14 mouse cellular contexts compared by ENCODE assay signal in genomic region chr1:39515303-39515991, GRCm38 (mm10). TPM values are rescaled to one million over a fixed set of nuclear protein-coding genes. Genes with fewer than 3 reads are reported as not detected.
A peak's percentile ranks its signal among the peaks of the same experiment; 100 is the strongest.
DNase-seq lines count a peak whose midpoint lies in the region; ATAC-seq and TF ChIP-seq lines count a peak whose summit lies in the region.
"Had no signal": no experiment of that assay in that cellular context is flagged by ENCODE, and none has a peak within 500 bp of the region (broad histone marks: within the 10 kb centered on the region; RNA-seq: fewer than 3 reads in every experiment).

No protein-coding gene starts in this region.

- H3K4me2 ChIP-seq in forebrain, postnatal 0 days (ENCODE audit: low read depth): no peak overlapping the region
- no peak overlapping the region for H3K4me2 ChIP-seq in forebrain, embryonic 11.5 days (ENCODE audit: low read depth, low read length, severe bottlenecking)
- no peak overlapping the region for H3K4me2 ChIP-seq in stomach, embryonic 15.5 days
- H3K4me2 ChIP-seq in stomach, postnatal 0 days (replicated peaks; ENCODE audit: low read depth): no peak overlapping the region
- H3K4me2 ChIP-seq: heart, embryonic 12.5 days; midbrain, embryonic 12.5 days had no signal

- ATAC-seq in forebrain, postnatal 0 days: peak; percentile 71
- no peak for ATAC-seq in forebrain, embryonic 11.5 days (replicated peaks; ENCODE audit: low FRiP score)
- ATAC-seq in stomach, embryonic 15.5 days (ENCODE audit: insufficient read depth, low FRiP score, low read depth): no peak
- no peak for ATAC-seq in stomach, postnatal 0 days (ENCODE audit: low FRiP score, low TSS enrichment)

- no peak overlapping the region for H3K9ac ChIP-seq in forebrain, postnatal 0 days
- no peak overlapping the region for H3K9ac ChIP-seq in forebrain, embryonic 11.5 days (ENCODE audit: low read length)
- H3K9ac ChIP-seq in stomach, embryonic 15.5 days: no peak overlapping the region
- no peak overlapping the region for H3K9ac ChIP-seq in stomach, postnatal 0 days (ENCODE audit: low read length)
- H3K9ac ChIP-seq: heart, embryonic 12.5 days; midbrain, embryonic 12.5 days had no signal

- DNase-seq in forebrain, postnatal 0 days: no peak
- DNase-seq in forebrain, embryonic 11.5 days (ENCODE audit: low spot score): no peak
- DNase-seq in stomach, postnatal 0 days (ENCODE audit: low spot score): no peak
- DNase-seq in gastrocnemius, postnatal 25 days: peak; percentile 67
- no peak for DNase-seq in layer of hippocampus, adult 9-10 months (ENCODE audit: low spot score)
- DNase-seq in urinary bladder, postnatal 14 days (ENCODE audit: low spot score): no peak
- no peak for DNase-seq in c-Kit-positive CD71-positive TER-119-positive erythroid progenitor cells, embryonic 14.5 days (ENCODE audit: low spot score)
- DNase-seq: B cell, adult 2 months; lung, postnatal 10 days had no signal

- H3K27me3 ChIP-seq in forebrain, postnatal 0 days (ENCODE audit: insufficient read depth, low read length): no peaks in the 10 kb centered on the region
- H3K27me3 ChIP-seq in forebrain, embryonic 11.5 days (ENCODE audit: control insufficient read depth, insufficient read depth, low read length): no peaks in the 10 kb centered on the region
- H3K27me3 ChIP-seq in stomach, embryonic 15.5 days (replicated peaks): no peaks in the 10 kb centered on the region
- no peaks in the 10 kb centered on the region for H3K27me3 ChIP-seq in stomach, postnatal 0 days (ENCODE audit: control insufficient read depth, insufficient read depth, low read length)
- H3K27me3 ChIP-seq: heart, embryonic 12.5 days; midbrain, embryonic 12.5 days had no signal

- H3K4me3 ChIP-seq in forebrain, postnatal 0 days (ENCODE audit: low read depth, low read length): no peak overlapping the region
- no peak overlapping the region for H3K4me3 ChIP-seq in forebrain, embryonic 11.5 days (ENCODE audit: low read depth, low read length)
- no peak overlapping the region for H3K4me3 ChIP-seq in stomach, embryonic 15.5 days (replicated peaks)
- H3K4me3 ChIP-seq in stomach, postnatal 0 days (ENCODE audit: low read depth, low read length): no peak overlapping the region
- H3K4me3 ChIP-seq: heart, embryonic 12.5 days; midbrain, embryonic 12.5 days had no signal

- no peaks in the 10 kb centered on the region for H3K36me3 ChIP-seq in forebrain, postnatal 0 days (ENCODE audit: insufficient read depth)
- no peaks in the 10 kb centered on the region for H3K36me3 ChIP-seq in forebrain, embryonic 11.5 days (ENCODE audit: control insufficient read depth, insufficient read depth, low read length)
- no peaks in the 10 kb centered on the region for H3K36me3 ChIP-seq in stomach, embryonic 15.5 days
- H3K36me3 ChIP-seq in stomach, postnatal 0 days (ENCODE audit: control insufficient read depth, insufficient read depth, low read length): no peaks in the 10 kb centered on the region
- H3K36me3 ChIP-seq: G1E; heart, embryonic 12.5 days; midbrain, embryonic 12.5 days had no signal

- TF ChIP-seq CTCF in forebrain, postnatal 0 days (IDR thresholded peaks at IDR 0.05; ENCODE audit: low read depth): no peak
- no peak for TF ChIP-seq CTCF in stomach, postnatal 0 days (IDR thresholded peaks at IDR 0.05; ENCODE audit: low read depth)

- no peaks in the 10 kb centered on the region for H3K4me1 ChIP-seq in forebrain, postnatal 0 days (ENCODE audit: insufficient read depth)
- no peaks in the 10 kb centered on the region for H3K4me1 ChIP-seq in forebrain, embryonic 11.5 days (replicated peaks; ENCODE audit: control insufficient read depth, insufficient read depth, low read length)
- no peaks in the 10 kb centered on the region for H3K4me1 ChIP-seq in stomach, embryonic 15.5 days
- H3K4me1 ChIP-seq in stomach, postnatal 0 days (replicated peaks; ENCODE audit: control insufficient read depth, insufficient read depth): no peaks in the 10 kb centered on the region
- H3K4me1 ChIP-seq: heart, embryonic 12.5 days; midbrain, embryonic 12.5 days had no signal

- no peaks in the 10 kb centered on the region for H3K9me3 ChIP-seq in forebrain, postnatal 0 days (ENCODE audit: low read length)
- H3K9me3 ChIP-seq in forebrain, embryonic 11.5 days (ENCODE audit: control insufficient read depth, low read length): no peaks in the 10 kb centered on the region; the same call in 1 of the 2 replicates
- no peaks in the 10 kb centered on the region for H3K9me3 ChIP-seq in stomach, embryonic 15.5 days
- H3K9me3 ChIP-seq in stomach, postnatal 0 days (ENCODE audit: control insufficient read depth, low read length): no peaks in the 10 kb centered on the region
- H3K9me3 ChIP-seq: midbrain, embryonic 12.5 days had no signal

- no peak overlapping the region for H3K27ac ChIP-seq in forebrain, postnatal 0 days (ENCODE audit: low read depth, low read length)
- no peak overlapping the region for H3K27ac ChIP-seq in forebrain, embryonic 11.5 days (ENCODE audit: low read depth, low read length)
- 0 out of 2 replicates have a peak overlapping the region, but pooled peaks have one; percentile 26 for H3K27ac ChIP-seq in stomach, embryonic 15.5 days
- no peak overlapping the region for H3K27ac ChIP-seq in stomach, postnatal 0 days (replicated peaks)
- H3K27ac ChIP-seq: kidney, postnatal 0 days; midbrain, embryonic 12.5 days had no signal

- TF ChIP-seq EP300 in stomach, postnatal 0 days (optimal IDR thresholded peaks at IDR 0.05): no peak

- WGBS in forebrain, postnatal 0 days: 81% methylated on average over 10 of the region's 10 CpGs
- WGBS in forebrain, embryonic 11.5 days: 91% methylated on average over 10 of the region's 10 CpGs
- WGBS in stomach, embryonic 15.5 days: 76% methylated on average over 10 of the region's 10 CpGs
- WGBS in stomach, postnatal 0 days: 81% methylated on average over 10 of the region's 10 CpGs

RNA-seq across cellular contexts. Expression of gene Cnot11, which starts 19.3 kb away (rescaled TPM):
- 27.9 and 38.8 TPM in 2 replicates for total RNA-seq in forebrain, postnatal 0 days (2014; rRNA removed)
- polyA plus RNA-seq in forebrain, postnatal 0 days (2015; fragmentation: Nextera tagmentation; extraction: Ambion mirVana): 11.1 and 11.2 TPM in 2 replicates
- 25.7 and 35.4 TPM in 2 replicates for polyA plus RNA-seq in forebrain, embryonic 11.5 days (2014; fragmentation: Nextera tagmentation; extraction: Ambion mirVana)
- polyA plus RNA-seq in stomach, embryonic 15.5 days (2015; fragmentation: Nextera tagmentation; extraction: Ambion mirVana): 20.3 and 22.3 TPM in 2 replicates
- polyA plus RNA-seq in stomach, postnatal 0 days (2015; fragmentation: Nextera tagmentation; extraction: Ambion mirVana): 11.1 and 12.3 TPM in 2 replicates
- 10 to 100 TPM; 15.6 to 15.8 TPM for total RNA-seq in gastrocnemius, postnatal 25 days (2021)

RNA-seq across cellular contexts. Expression of gene Tbc1d8, which starts 36.9 kb away (rescaled TPM):
- total RNA-seq in forebrain, postnatal 0 days (2014; rRNA removed): 15.9 and 19.3 TPM in 2 replicates
- polyA plus RNA-seq in forebrain, postnatal 0 days (2015; fragmentation: Nextera tagmentation; extraction: Ambion mirVana): 6.0 and 7.7 TPM in 2 replicates
- 6.5 and 7.0 TPM in 2 replicates for polyA plus RNA-seq in forebrain, embryonic 11.5 days (2014; fragmentation: Nextera tagmentation; extraction: Ambion mirVana)
- 11.7 and 12.5 TPM in 2 replicates for polyA plus RNA-seq in stomach, embryonic 15.5 days (2015; fragmentation: Nextera tagmentation; extraction: Ambion mirVana)
- 5.3 and 7.3 TPM in 2 replicates for polyA plus RNA-seq in stomach, postnatal 0 days (2015; fragmentation: Nextera tagmentation; extraction: Ambion mirVana)
- 1 to 10 TPM; 6.0 to 6.8 TPM for total RNA-seq in gastrocnemius, postnatal 25 days (2021)
